Mouse (Mus musculus): ENCODE data around the gene Hibadh.

The Hibadh gene

DNA sequence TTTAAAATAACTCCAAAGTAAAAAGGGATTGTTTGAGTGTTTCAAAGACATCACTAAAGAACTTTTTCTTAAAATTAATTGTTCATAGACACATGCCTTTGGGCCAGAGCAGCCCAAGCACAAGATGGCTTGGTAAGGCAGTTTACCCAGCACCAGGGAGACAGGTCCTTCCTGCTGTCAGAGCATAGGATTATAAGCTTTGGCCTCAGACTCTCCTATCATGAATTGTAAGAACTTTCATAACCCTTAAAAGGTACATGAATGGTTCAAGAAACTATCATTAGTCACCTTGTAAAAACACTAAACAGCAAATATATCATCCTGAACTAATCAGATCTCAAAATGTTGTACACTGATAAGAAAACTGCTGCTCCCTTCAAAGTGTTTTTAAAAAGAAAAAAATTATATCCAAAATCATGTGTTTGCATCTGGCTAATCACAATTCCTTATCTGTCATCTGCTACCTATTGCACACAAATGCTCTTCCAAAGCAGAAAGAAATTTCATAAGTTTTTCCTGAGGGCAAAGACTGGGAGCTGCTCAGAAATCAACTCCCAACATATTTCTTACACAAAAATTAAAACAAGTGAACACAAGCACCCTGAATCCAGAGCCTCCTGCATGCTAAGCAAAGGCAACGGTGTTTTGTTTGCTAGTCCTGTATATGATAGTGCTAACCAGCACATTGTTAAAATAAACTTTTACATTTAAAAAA lies 1.6 kb downstream of the Hibadh start:
- DNase-seq (ENCODE audit: low read depth): peak; percentile 12

DNA sequence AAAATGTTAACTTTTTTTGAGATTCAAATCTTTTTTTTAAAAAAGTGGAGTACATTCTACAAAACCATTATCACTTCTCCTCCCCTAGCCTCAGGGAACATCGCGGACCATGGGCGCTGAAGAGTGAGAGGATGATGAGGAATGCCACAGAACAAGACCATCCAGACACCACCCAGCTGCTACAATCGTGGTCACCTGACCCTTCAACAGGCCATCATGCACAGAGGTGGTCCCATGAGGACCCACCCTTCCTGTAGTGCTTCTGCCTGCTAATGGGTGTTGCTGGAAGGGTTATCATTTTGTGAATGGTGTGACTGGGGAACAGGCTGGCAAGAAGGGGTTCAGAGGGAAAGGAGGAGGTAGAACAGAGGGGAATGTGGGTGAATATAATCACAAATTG lies 2.9 kb downstream of the Hibadh start:
- no peak for DNase-seq (ENCODE audit: low read depth)

DNA sequence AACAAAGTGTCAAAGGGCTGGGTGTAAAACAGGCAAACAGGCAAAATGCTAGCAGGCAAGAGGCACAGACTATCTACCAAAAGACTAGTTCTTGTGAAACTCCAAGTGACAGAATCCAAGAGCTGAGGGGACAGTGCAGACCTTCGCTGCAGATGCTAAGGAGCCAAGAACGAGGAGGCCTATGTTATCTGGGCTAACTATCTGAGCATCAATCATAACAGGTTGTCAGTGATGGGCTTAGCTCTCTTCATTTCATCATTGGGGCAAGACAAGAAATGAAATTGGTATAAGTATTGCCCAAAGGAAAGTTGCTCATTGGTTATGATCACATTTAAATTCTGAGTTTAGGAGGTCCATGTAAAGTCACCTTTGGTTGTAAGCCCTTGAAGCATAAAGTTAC lies 4.8 kb downstream of the Hibadh start:
- DNase-seq (ENCODE audit: low read depth): no peak

DNA sequence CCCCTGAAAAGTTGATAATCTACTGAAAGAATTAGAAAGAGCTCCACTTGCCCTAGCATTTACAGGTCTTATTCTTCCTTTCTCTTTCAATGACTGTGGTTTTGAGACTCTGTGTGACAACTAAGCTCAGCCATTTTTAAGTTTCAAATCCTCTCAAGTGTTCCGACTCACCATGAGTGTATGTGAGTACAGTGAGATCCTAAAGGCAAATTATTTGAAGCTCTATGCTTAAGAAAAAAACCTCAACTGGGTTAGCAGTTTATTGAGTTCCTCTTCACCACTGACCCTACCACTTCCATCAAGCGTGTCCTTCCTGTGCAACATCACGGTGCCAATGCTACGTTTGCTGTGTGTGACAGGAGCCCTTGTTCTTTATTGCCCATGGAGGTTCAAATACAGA lies 9.6 kb downstream of the Hibadh start:
- no peak for DNase-seq (ENCODE audit: low read depth)

DNA sequence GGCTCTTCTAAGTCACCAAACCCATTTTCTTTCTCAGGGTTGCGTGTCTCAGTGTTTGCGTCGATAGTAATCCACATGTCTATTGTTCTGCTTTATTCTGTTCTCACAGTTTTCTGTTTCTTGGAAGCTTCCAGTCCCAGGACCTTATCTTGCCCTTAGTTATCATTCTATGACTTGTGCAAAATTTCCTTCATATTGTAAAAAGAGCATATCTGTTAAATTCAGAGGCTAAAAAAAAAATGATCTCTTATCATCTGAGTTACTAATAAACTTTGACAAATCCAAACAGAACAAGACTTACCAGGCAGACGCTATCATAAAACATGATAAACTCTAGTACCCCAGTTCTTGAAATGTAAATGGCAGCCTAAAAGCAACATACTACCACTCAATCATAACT lies 11.0 kb downstream of the Hibadh start:
- no peak for DNase-seq (ENCODE audit: low read depth)

DNA sequence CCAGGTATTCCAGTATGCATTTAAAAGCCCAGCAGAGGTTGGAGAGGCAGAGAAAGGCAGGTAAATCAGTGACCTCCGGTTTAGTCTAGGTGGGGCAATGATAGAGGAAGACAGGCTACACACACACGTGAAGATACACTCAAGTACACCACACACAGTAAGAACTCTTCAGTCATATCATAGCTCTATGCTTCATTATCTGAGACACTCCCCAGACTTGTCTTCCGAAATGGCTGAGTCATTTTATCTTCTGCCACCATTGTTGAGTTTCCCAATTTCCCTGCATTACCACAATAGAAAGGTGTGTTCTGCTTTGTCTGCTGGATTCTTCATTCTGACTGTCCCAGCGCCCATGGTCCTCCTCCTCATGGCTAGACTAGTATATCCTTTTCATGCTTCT lies 13.5 kb downstream of the Hibadh start:
- DNase-seq (ENCODE audit: low read depth): no peak

DNA sequence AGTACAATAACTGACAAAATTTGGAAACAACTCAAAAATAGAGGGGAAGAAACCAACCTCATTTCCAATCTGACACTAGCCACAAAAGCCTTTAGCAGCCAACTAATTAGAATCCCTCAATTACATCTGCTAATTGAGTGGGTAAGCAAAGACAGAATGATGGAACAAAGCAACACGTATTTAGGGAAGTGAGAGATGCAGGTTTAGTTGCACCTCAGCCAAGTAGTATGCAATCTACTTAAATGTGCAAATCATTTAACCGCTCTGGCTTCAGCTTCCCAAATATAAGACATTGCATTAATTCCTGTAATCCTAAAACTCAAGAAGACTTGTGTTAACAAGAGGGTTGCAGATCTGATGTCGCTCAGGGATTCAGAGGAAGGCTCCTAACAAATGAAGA lies 16.4 kb downstream of the Hibadh start:
- no peak for DNase-seq (ENCODE audit: low read depth)

DNA sequence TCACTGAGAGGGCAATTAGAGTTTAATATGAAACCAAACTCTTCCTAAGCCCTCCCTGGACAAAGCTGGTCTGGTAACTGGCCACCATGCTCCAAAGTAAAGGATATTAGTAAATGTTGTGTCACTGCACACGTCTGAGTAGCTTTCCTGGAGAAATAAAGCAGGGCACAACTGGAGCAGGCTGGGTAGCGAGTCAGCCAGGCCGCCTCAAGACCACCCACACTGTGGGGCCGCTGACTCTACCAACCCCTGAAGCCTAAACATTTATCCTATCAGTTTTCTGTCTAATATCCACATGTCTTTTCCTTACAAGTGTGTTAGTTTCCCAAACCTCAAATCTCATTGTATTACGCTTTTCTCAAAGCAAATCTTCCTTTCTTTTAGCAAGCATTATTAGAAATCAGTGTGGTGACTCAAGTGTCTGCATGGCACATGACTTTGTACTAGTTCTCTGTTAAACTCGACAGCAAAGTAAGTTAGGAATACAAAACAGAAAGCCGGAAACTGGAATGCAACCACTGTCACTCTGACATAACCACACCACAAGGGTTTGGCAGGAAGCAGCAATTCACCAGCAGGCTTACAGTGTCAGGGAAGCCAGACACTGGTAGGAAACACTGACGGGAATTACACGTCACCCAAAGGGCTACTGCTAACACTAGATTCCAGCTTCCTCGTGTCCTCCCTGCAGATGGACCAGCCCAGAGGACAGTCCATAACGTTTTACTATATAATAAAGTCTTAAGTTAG lies 18.3 kb downstream of the Hibadh start:
- no peak for DNase-seq (ENCODE audit: low read depth)

DNA sequence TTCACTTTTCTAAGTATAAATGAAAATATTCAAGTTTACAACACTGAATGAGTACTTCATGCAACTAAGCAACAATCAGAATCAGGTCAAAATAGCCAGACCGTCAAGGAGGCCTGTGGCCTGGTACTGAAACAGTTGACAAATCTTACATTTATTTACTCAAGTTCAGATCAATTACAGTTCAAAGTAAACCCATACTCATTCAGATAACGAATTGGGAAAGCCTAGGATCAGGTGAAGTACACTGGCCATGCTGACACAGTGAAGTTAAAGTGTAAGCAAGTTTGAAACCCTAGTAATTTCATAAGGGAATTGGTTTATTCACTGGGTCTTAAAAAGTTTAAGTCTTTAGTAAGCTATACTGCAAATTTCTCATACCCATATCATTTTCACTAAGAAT lies 20.1 kb downstream of the Hibadh start:
- DNase-seq (ENCODE audit: low read depth): no peak

DNA sequence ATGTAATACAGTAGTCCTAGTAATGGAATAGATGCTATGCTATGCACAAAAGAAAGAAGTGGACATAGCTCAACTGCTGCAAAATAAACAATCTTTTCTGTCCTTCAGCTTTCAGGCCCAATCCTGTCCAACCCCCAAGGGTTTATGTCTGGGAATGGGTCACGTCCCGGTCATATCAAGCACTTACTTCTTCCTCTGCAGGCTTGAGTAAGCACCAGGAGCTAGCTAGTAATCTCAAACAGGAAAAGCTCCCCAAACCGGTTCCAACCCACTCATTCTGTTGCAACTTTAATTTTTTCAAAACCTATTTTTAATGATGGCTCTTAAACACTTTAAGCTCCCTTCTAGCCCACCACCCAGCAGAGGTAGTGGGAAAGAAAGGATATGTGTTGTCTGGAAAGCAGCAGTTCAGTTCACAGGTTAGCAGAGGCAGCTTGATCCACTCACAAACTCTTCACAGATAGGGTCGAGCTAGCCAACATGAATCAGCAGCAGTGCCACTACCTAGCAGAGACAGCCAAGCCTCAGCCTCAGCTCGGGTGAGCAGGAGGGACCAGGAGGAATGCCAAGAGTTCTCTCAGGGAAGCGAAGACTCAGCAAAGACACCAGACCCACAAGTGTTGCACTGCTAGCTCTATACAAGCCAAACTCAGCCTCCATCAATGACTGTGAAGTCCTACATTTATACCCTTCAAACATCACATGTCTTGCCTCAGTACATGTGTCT lies 30.4 kb downstream of the Hibadh start:
- no peak for DNase-seq (ENCODE audit: low read depth)

DNA sequence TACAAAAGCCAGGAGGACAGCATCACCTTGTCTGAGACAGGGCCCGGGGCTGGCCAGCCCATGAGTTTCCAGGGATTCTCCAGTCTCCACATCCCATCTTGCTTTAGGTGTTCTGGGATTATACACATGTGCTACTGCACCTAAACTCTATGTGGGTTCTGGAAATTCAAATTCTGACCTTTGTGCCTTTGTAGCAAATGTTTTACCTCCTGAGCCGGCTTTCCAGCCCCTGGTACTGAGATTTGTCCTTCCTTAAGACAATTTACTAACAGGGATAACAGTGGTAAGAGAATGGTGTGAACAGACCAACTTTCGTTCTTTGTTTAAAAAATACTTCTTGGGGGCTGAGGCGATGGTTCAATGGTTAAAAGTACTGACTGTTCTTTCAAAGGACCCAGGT lies 32.1 kb downstream of the Hibadh start:
- DNase-seq (ENCODE audit: low read depth): no peak

DNA sequence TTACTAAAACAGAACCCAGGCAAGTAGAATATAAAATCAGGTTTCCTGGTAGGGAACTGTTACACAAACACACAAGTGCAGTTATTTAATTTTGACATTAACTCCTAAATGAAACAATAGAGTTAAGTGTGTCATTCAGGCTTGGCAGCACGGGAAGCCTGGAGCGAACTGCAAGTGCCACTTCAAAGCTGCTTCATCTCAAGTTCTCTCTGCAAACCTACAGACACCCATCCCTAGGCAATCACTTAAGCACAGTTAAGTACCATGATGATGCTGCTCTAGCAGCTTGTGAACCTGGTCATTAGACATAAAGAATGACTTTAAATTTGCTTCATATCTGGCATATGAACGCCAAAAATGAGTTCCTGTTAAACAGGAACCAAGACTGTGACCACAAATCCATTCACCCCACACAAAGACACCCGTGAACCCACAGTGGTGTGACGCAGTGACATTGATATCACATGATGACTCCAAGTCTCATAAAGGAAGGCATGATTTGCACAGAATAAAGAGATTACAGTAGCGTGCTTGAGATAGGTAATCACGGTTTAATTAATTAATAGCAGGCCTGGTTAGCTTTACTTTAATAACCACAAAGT lies 33.3 kb downstream of the Hibadh start:
- DNase-seq (ENCODE audit: low read depth): no peak

DNA sequence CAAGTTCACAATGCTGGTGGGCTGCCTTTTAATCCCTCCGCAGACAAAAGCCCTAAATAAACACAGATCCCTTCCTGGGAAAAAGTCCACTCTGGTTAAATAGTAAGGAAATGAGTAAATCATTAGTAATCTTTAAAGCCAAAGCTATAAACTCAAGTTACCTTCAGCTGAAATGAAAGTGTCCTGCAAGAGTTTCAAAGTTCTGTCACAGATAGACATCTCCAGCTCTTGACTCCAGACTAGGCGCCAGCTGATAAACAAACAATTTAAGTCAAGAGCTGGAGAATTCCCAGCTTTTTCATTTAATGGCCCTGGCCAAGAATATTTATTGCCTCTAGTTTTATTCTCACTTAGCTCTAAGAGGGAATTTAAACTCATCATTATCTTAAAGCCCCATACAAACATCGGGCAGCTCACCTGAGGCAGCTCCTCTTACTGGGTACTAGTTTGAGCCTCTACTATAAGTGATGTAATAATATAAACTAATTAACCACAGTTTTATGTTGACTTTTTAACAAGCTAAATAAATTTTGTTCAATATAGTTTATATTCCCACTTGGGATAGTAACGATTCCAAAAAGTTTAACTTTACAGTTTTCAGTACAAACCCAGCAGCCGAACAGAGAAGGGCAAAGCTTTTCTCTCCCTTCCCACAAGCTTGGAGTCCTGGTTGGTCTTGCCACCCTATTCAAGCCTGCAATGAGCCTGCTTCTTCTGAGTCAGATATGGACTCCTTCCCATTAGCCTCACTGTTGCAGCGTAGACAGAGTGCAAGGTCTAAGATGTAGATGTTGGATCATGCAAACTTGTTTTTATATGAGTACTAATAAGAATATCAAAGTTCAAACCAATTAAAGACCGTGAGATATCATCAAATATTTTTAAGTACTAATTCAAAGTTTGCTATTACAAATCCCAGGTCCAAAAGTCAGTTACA lies 38.2 kb downstream of the Hibadh start:
- no peak for DNase-seq (ENCODE audit: low read depth)

DNA sequence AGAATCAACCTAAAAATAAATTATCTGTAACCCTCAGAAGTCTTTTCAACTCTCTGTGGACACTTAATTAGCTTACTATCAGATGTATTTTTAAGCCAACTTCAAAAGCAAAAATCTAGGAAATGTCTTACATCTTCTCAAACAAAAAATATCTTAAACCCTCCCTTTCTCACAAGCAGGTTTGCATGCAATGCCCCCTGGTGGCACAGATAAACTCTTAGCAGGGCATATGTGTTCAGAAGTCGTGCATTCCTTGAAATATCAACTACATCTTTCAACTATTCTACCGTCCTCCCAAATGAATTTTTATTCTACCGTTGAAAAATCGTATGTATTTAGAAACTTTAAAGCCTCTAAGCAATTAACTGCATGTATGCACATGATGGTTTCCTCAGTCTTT lies 39.1 kb downstream of the Hibadh start:
- peak; percentile 57 for DNase-seq (ENCODE audit: low read depth)

DNA sequence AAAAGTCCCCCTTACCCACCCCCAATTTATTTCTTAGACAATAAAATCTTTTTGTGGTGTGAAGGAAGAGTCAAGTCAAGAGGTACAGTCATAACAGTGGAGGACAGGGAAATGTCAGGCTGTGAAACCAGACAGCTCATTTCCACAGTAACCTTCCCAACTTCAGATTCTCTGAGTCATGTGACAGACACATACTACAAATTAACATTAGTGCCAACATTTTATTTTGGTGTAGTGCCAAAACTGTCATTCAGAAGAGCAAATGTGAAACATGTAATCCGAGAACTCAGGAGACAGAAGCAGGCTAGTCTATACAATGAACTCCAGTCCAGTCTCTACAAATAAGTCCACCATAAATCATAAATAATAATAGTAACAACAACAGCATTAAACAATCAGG lies 45.4 kb downstream of the Hibadh start:
- DNase-seq (ENCODE audit: low read depth): no peak

DNA sequence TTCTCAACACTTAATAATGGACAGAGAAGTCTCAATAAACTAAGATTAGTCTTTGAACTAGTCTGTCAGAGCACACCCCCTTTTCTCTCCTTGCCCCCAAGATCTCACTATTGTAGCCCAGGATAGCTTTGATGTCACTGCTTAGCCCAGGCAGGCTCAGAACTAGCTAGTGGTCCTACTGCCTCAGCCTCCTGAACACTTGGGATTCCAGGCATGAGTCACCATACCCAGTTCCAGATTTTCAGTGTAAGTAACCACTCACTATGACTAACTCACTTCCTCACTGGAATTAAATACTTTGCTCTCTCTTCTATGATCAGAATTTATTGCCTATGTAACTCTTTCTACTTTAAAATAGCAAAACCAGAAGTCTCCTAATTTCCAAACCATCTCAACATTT lies 53.6 kb downstream of the Hibadh start:
- DNase-seq (ENCODE audit: low read depth): no peak

DNA sequence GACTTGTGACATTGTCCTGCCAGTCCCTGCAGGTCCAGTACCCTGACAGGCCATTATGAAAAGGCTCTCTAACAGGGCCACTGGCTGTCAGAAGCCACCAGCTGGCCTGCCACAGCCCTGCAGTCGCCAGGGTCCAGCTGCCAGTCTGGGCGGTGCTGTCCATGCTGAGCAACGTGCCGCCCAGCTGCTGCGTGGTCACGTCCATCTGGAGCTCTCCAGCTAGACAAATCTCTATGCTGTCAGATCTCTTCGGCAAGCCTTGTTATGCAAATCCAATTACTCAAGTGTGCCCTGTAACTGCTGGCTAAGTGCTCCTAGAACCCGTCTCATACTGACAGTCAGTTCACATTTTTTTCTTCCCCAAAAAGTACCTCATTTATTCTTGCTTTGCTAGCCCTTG lies 55.8 kb downstream of the Hibadh start:
- no peak for DNase-seq (ENCODE audit: low read depth)

DNA sequence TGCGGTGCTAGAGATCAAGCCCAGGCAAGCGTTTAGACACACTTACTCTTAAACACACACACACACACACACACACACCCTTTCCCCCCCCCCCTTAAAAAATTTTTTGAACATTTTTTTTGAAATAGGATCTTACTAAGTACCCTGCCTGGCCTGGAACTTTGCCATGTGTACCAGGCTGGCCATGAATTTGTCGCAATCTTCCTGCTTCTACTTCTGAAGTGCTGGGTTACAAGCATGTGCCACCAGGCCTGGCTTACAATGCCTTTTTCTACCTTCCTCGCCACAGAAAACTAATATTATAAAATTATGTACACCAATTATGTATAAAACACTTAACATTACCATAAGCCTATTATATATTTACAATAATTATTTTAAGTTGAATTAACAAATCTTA lies 59.1 kb downstream of the Hibadh start:
- DNase-seq (ENCODE audit: low read depth): no peak

DNA sequence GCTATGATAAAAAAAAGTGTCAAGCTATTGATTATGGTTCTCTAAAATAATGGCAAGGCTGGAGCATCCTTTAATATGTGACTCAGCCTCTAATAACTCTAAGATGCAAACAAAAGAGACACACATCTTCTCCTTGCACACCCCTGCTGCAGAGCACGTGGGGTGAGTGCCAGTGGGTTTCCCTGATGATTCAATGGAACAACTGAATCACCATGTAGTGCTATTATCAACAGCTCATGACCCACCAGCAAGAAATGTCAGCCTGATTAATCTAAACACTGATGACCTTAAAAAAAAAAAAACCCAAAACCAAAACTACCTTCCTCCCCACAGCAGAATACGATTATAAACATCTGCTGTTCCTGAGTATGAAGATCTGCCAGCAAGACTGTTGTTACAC lies 61.9 kb downstream of the Hibadh start:
- DNase-seq (ENCODE audit: low read depth): peak; percentile 53

DNA sequence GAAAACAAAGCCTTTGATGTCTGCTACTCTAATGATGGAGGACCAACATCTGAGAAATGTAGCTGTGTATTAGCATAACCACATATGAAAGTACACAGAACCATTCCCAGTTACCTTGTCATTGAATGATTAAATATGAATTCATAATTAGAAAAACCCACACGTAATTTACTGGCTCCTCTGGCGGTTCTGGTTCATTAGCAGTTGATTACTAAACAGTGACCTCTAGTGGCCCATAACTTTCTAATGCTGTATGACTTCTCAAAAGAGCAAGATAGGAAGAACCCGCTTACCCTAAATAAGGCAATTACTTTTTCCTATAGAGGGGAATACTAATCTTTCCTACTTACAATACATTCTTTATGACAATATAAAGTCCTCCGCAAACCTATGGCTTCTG lies 62.9 kb downstream of the Hibadh start:
- peak; percentile 61 for DNase-seq (ENCODE audit: low read depth)

DNA sequence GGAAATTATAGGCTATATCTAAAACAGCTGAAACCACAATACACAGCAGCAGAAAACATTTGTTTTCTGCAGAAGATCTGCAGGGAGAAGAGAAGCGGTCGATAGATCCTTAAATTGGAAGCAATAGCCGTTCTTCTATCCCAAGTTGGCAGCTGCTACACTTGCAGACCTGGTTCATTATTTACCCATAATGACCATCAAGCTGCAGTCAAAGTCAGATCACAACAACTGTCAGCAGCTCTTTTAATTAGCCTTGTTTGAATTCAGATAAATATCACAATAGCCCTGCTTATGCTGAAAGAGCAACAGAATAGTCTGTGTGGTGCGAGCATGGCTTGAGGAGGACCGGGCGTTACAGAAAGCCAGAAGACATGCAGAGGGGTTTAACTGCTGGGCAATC lies 71.5 kb downstream of the Hibadh start:
- no peak for DNase-seq (ENCODE audit: low read depth)

Data from induced T-regulatory cell, adult 2 months (primary cell).